Mouse (Mus musculus): ENCODE data around the gene Ankrd65. TPM values are rescaled to one million over a fixed set of nuclear protein-coding genes. Genes with fewer than 3 reads are reported as not detected.

The Ankrd65 gene
- polyA plus RNA-seq, 1 experiment from 2014 or later, result not detected

DNA sequence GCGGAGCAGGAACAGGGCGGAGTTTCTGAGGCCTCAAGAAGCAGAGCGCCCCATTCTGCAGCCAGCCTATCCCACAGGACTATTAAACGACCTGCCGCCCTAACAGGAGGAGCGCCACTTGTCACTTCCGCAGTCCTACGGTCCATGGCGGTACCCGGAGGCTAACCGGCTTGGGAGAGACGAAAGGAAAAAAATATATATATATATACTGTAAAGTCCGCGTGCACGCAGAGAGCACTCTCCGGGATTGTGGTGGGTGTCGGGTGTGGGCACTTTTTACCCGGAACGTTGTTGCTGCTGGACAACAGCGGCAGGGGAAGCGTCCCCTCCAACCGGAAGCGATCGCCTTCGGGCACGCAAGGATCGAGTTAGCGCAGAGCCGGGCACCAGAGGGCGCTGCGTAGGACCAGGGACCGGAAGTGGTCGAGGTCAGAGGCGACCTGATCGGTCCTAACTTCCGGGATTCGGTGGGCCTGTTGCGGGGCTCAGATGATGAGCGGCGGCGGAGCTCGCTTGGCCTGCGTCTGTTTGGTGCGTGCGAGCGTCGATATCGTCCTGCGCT is 41.0 kb downstream of the Ankrd65 start, which contains the start of gene Aurkaip1:
Gene Aurkaip1, plus strand, starts transcription at position 68 of the 562 bp plus-strand sequence.
- peak within 1 kb of the TSS; percentile 81 for H3K9ac ChIP-seq (ENCODE audit: low read depth, low read length)
- TF ChIP-seq CTCF (IDR thresholded peaks at IDR 0.05; ENCODE audit: low read depth), result peak; percentile 97
- under 1% methylated on average over 49 of the region's 49 CpGs for WGBS
- peak within 1 kb of the TSS; percentile 87 for H3K4me2 ChIP-seq (replicated peaks; ENCODE audit: low read depth)
- peak; percentile 93 for ATAC-seq
- no peaks in the 10 kb centered on the region for H3K9me3 ChIP-seq (ENCODE audit: control insufficient read depth)
- H3K27ac ChIP-seq (ENCODE audit: low read depth, low read length), result peak within 1 kb of the TSS; percentile 84
- no peaks in the 10 kb centered on the region for H3K27me3 ChIP-seq (replicated peaks; ENCODE audit: control insufficient read depth, insufficient read depth, low read length)
- H3K4me1 ChIP-seq (replicated peaks; ENCODE audit: control insufficient read depth, insufficient read depth, low read length), result 0 out of 2 replicates have a peak, but pooled peaks cover 3% of the 10 kb centered on the region
- H3K4me3 ChIP-seq (ENCODE audit: low read depth, low read length), result peak within 1 kb of the TSS; percentile 88
- peaks cover 13% of the 10 kb centered on the region; the same call in 1 of the 2 replicates for H3K36me3 ChIP-seq (ENCODE audit: control insufficient read depth, insufficient read depth)

DNA sequence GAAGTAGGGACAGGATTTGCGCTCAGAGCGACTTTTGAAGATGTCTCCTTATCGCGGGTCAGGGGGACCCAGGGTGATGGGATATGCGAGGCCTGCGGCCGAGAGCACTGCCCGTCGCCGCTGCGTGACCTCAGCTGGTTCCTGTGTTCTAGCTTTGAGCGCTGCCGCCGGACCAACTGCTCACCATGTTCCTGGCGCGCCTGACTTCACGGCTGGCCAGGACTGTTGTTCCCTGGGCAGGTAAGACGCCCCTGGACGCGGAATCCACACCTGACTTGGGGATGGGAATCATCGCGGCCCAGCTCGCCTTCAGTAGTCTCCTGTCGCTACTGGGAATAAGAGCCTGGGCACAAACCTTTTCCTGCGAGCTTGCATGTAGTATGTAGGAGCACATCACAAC is 41.6 kb downstream of the Ankrd65 start:
- peak; percentile 12 for ATAC-seq
- no peak for TF ChIP-seq CTCF (IDR thresholded peaks at IDR 0.05; ENCODE audit: low read depth)
- Histone ChIP-seq H3K4me1 (replicated peaks; ENCODE audit: control insufficient read depth, insufficient read depth, low read length) (0 out of 2 replicates have a peak, but pooled peaks cover 3% of the 10 kb centered on the region), H3K27me3 (replicated peaks; ENCODE audit: control insufficient read depth, insufficient read depth, low read length) (no peaks in the 10 kb centered on the region), H3K9me3 (ENCODE audit: control insufficient read depth) (no peaks in the 10 kb centered on the region), H3K36me3 (ENCODE audit: control insufficient read depth, insufficient read depth) (0 out of 2 replicates have a peak, but pooled peaks cover 13% of the 10 kb centered on the region), H3K27ac (ENCODE audit: low read depth, low read length) (peak overlapping the region; percentile 84), H3K4me2 (replicated peaks; ENCODE audit: low read depth) (peak overlapping the region; percentile 87), H3K4me3 (ENCODE audit: low read depth, low read length) (peak overlapping the region; percentile 88), H3K9ac (ENCODE audit: low read depth, low read length) (peak overlapping the region; percentile 81)
- 1% methylated on average over 25 of the region's 25 CpGs for WGBS

GRCm38 (mm10) chr4:155832321-155832720 is 42.1 kb downstream of the Ankrd65 start:
- 0 out of 2 replicates have a peak, but pooled peaks cover 3% of the 10 kb centered on the region for H3K4me1 ChIP-seq (replicated peaks; ENCODE audit: control insufficient read depth, insufficient read depth, low read length)
- WGBS, result 42% methylated on average over 10 of the region's 10 CpGs
- H3K9me3 ChIP-seq (ENCODE audit: control insufficient read depth), result no peaks in the 10 kb centered on the region
- no peak for TF ChIP-seq CTCF (IDR thresholded peaks at IDR 0.05; ENCODE audit: low read depth)
- no peaks in the 10 kb centered on the region for H3K27me3 ChIP-seq (replicated peaks; ENCODE audit: control insufficient read depth, insufficient read depth, low read length)
- 0 out of 2 replicates have a peak, but pooled peaks cover 13% of the 10 kb centered on the region for H3K36me3 ChIP-seq (ENCODE audit: control insufficient read depth, insufficient read depth)
- peak overlapping the region; percentile 87 for H3K4me2 ChIP-seq (replicated peaks; ENCODE audit: low read depth)
- ATAC-seq, result no peak
- H3K4me3 ChIP-seq (ENCODE audit: low read depth, low read length), result peak overlapping the region; percentile 88
- peak overlapping the region; percentile 81 for H3K9ac ChIP-seq (ENCODE audit: low read depth, low read length)
- H3K27ac ChIP-seq (ENCODE audit: low read depth, low read length), result peak overlapping the region; percentile 84; the same call in 1 of the 2 replicates

- TF ChIP-seq CTCF (IDR thresholded peaks at IDR 0.05; ENCODE audit: low read depth), result no peak
- Histone ChIP-seq H3K9me3 (ENCODE audit: control insufficient read depth) (no peaks in the 10 kb centered on the region), H3K36me3 (ENCODE audit: control insufficient read depth, insufficient read depth) (0 out of 2 replicates have a peak, but pooled peaks cover 5% of the 10 kb centered on the region), H3K27ac (ENCODE audit: low read depth, low read length) (no peak overlapping the region), H3K4me2 (replicated peaks; ENCODE audit: low read depth) (0 out of 2 replicates have a peak overlapping the region, but pooled peaks have one; percentile 87), H3K4me3 (ENCODE audit: low read depth, low read length) (no peak overlapping the region), H3K27me3 (replicated peaks; ENCODE audit: control insufficient read depth, insufficient read depth, low read length) (no peaks in the 10 kb centered on the region), H3K4me1 (replicated peaks; ENCODE audit: control insufficient read depth, insufficient read depth, low read length) (0 out of 2 replicates have a peak, but pooled peaks cover 3% of the 10 kb centered on the region), H3K9ac (ENCODE audit: low read depth, low read length) (no peak overlapping the region)
- no peak for ATAC-seq
- WGBS, result 88% methylated on average over 4 of the region's 4 CpGs
Observed at GRCm38 (mm10) chr4:155833234-155833633, 43.0 kb downstream of the Ankrd65 start.

- 0 out of 2 replicates have a peak, but pooled peaks cover 3% of the 10 kb centered on the region for H3K4me1 ChIP-seq (replicated peaks; ENCODE audit: control insufficient read depth, insufficient read depth, low read length)
- H3K27me3 ChIP-seq (replicated peaks; ENCODE audit: control insufficient read depth, insufficient read depth, low read length), result no peaks in the 10 kb centered on the region
- no peak overlapping the region for H3K9ac ChIP-seq (ENCODE audit: low read depth, low read length)
- 32% methylated on average over 2 of the region's 2 CpGs for WGBS
- no peak overlapping the region for H3K4me3 ChIP-seq (ENCODE audit: low read depth, low read length)
- H3K27ac ChIP-seq (ENCODE audit: low read depth, low read length), result no peak overlapping the region
- no peak overlapping the region for H3K4me2 ChIP-seq (replicated peaks; ENCODE audit: low read depth)
- no peaks in the 10 kb centered on the region for H3K36me3 ChIP-seq (ENCODE audit: control insufficient read depth, insufficient read depth)
- peak; percentile 89 for TF ChIP-seq CTCF (IDR thresholded peaks at IDR 0.05; ENCODE audit: low read depth)
- ATAC-seq, result no peak; the same call in 1 of the 2 replicates
- no peaks in the 10 kb centered on the region for H3K9me3 ChIP-seq (ENCODE audit: control insufficient read depth)
Observed at GRCm38 (mm10) chr4:155833836-155834235, 43.6 kb downstream of the Ankrd65 start.

DNA sequence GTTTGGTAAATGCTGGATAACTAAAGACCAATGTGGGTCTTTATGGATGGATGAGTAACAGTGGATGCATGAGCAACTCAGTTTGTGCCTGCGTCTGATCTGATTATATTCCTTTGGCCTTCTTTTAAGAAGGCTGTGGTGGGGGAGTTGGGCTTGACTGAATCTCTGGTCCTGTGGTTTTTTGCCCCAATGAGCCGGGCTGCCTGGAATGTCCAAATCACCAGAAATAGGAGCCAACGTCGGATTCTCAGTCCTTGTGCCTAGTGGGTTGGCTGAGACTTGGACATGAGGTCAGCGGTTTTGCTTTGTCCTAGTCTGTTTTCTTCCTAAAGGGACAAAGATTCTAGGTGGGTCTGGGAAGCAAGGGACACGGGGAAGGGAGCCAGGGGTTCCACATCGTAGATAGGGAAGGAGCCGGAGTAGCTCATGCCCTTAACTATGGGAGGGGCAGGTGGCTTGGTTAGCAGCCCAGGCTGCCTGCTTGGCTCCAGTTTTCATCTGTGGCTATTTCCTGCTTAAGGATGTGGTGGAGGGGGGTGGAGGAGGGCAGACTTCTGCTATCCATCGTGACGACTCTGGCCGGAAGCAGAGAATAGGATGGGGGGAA is 47.3 kb downstream of the Ankrd65 start:
- no peaks in the 10 kb centered on the region for H3K27me3 ChIP-seq (replicated peaks; ENCODE audit: control insufficient read depth, insufficient read depth, low read length)
- ATAC-seq, result no peak
- no peak overlapping the region for H3K4me3 ChIP-seq (ENCODE audit: low read depth, low read length)
- H3K4me1 ChIP-seq (replicated peaks; ENCODE audit: control insufficient read depth, insufficient read depth, low read length), result no peaks in the 10 kb centered on the region
- H3K36me3 ChIP-seq (ENCODE audit: control insufficient read depth, insufficient read depth), result peaks cover 5% of the 10 kb centered on the region; the same call in 1 of the 2 replicates
- H3K9me3 ChIP-seq (ENCODE audit: control insufficient read depth), result no peaks in the 10 kb centered on the region
- no peak overlapping the region for H3K9ac ChIP-seq (ENCODE audit: low read depth, low read length)
- H3K4me2 ChIP-seq (replicated peaks; ENCODE audit: low read depth), result no peak overlapping the region
- 57% methylated on average over 11 of the region's 11 CpGs for WGBS
- peak overlapping the region; percentile 74 for H3K27ac ChIP-seq (ENCODE audit: low read depth, low read length)
- no peak for TF ChIP-seq CTCF (IDR thresholded peaks at IDR 0.05; ENCODE audit: low read depth)
